ENCODE assay signal across 13 mouse cellular contexts in genomic region chr9:5298329-5299131, GRCm38 (mm10). TPM values are rescaled to one million over a fixed set of nuclear protein-coding genes. Genes with fewer than 3 reads are reported as not detected.
DNase-seq lines count a peak whose midpoint lies in the region; ATAC-seq and TF ChIP-seq lines count a peak whose summit lies in the region.
"Had no signal": no experiment of that assay in that cellular context is flagged by ENCODE, and none has a peak within 500 bp of the region (broad histone marks: within the 10 kb centered on the region; RNA-seq: fewer than 3 reads in every experiment).

Casp1 (plus strand) TSS chr9:5298517.

- no peaks in the 10 kb centered on the region for H3K4me1 ChIP-seq in forebrain, postnatal 0 days (ENCODE audit: insufficient read depth)
- peaks cover 5% of the 10 kb centered on the region; the same call in 1 of the 2 replicates for H3K4me1 ChIP-seq in forebrain, embryonic 12.5 days
- H3K4me1 ChIP-seq in midbrain, postnatal 0 days (ENCODE audit: insufficient read depth, low read length): no peaks in the 10 kb centered on the region
- H3K4me1 ChIP-seq in midbrain, embryonic 15.5 days: no peaks in the 10 kb centered on the region
- H3K4me1 ChIP-seq in embryonic facial prominence, embryonic 10.5 days: no peaks in the 10 kb centered on the region
- H3K4me1 ChIP-seq: liver, embryonic 13.5 days had no signal

- no peaks in the 10 kb centered on the region for H3K27me3 ChIP-seq in forebrain, postnatal 0 days (ENCODE audit: insufficient read depth, low read length)
- no peaks in the 10 kb centered on the region for H3K27me3 ChIP-seq in forebrain, embryonic 12.5 days
- H3K27me3 ChIP-seq in midbrain, postnatal 0 days (ENCODE audit: insufficient read depth, low read length): no peaks in the 10 kb centered on the region
- H3K27me3 ChIP-seq in midbrain, embryonic 15.5 days (replicated peaks): no peaks in the 10 kb centered on the region
- no peaks in the 10 kb centered on the region for H3K27me3 ChIP-seq in embryonic facial prominence, embryonic 10.5 days (replicated peaks; ENCODE audit: low read depth, poor library complexity, severe bottlenecking)
- H3K27me3 ChIP-seq: liver, embryonic 13.5 days had no signal

- H3K4me3 ChIP-seq in forebrain, postnatal 0 days (ENCODE audit: low read depth, low read length): no peak within 1 kb of the TSS
- H3K4me3 ChIP-seq in forebrain, embryonic 12.5 days (replicated peaks): no peak within 1 kb of the TSS
- no peak within 1 kb of the TSS for H3K4me3 ChIP-seq in midbrain, postnatal 0 days (ENCODE audit: low read depth, low read length)
- no peak within 1 kb of the TSS for H3K4me3 ChIP-seq in midbrain, embryonic 15.5 days
- no peak within 1 kb of the TSS for H3K4me3 ChIP-seq in embryonic facial prominence, embryonic 10.5 days
- H3K4me3 ChIP-seq: liver, embryonic 13.5 days had no signal

- no peak within 1 kb of the TSS for H3K27ac ChIP-seq in forebrain, postnatal 0 days (ENCODE audit: low read depth, low read length)
- no peak within 1 kb of the TSS for H3K27ac ChIP-seq in forebrain, embryonic 12.5 days
- no peak within 1 kb of the TSS for H3K27ac ChIP-seq in midbrain, postnatal 0 days (ENCODE audit: low read depth, low read length)
- H3K27ac ChIP-seq in midbrain, embryonic 15.5 days: no peak within 1 kb of the TSS
- no peak within 1 kb of the TSS for H3K27ac ChIP-seq in embryonic facial prominence, embryonic 10.5 days (replicated peaks)
- H3K27ac ChIP-seq: liver, embryonic 13.5 days had no signal

- no peaks in the 10 kb centered on the region for H3K36me3 ChIP-seq in forebrain, postnatal 0 days (ENCODE audit: insufficient read depth)
- H3K36me3 ChIP-seq in forebrain, embryonic 12.5 days (replicated peaks): no peaks in the 10 kb centered on the region
- H3K36me3 ChIP-seq in midbrain, postnatal 0 days (ENCODE audit: insufficient read depth, low read length): no peaks in the 10 kb centered on the region
- no peaks in the 10 kb centered on the region for H3K36me3 ChIP-seq in midbrain, embryonic 15.5 days (replicated peaks)
- H3K36me3 ChIP-seq in embryonic facial prominence, embryonic 10.5 days (replicated peaks): no peaks in the 10 kb centered on the region
- H3K36me3 ChIP-seq: liver, embryonic 13.5 days had no signal

- peak; percentile 3 for DNase-seq in forebrain, postnatal 0 days
- DNase-seq in midbrain, postnatal 0 days (ENCODE audit: low spot score): peak; percentile 2
- no peak for DNase-seq in large intestine, adult 2 months (ENCODE audit: low read depth, low spot score)
- no peak for DNase-seq in right cerebral cortex, postnatal 36 days (ENCODE audit: low spot score in 2 of 2)
- DNase-seq in thymus, postnatal 36 days: no peak
- no peak for DNase-seq in embryonic facial prominence, embryonic 10.5 days (ENCODE audit: low spot score)
- DNase-seq: cerebellum, postnatal 14 days; layer of hippocampus, adult 9-11 months; liver, embryonic 13.5 days; right cerebral cortex, postnatal 4 days had no signal

- no peak within 1 kb of the TSS for H3K4me2 ChIP-seq in forebrain, postnatal 0 days (ENCODE audit: low read depth)
- no peak within 1 kb of the TSS for H3K4me2 ChIP-seq in forebrain, embryonic 12.5 days
- no peak within 1 kb of the TSS for H3K4me2 ChIP-seq in midbrain, postnatal 0 days (ENCODE audit: low read depth, low read length, poor library complexity, severe bottlenecking)
- no peak within 1 kb of the TSS for H3K4me2 ChIP-seq in midbrain, embryonic 15.5 days
- H3K4me2 ChIP-seq: liver, embryonic 13.5 days had no signal

- no peaks in the 10 kb centered on the region for H3K9me3 ChIP-seq in forebrain, postnatal 0 days (ENCODE audit: low read length)
- no peaks in the 10 kb centered on the region for H3K9me3 ChIP-seq in forebrain, embryonic 12.5 days
- no peaks in the 10 kb centered on the region for H3K9me3 ChIP-seq in midbrain, postnatal 0 days (ENCODE audit: low read length)
- no peaks in the 10 kb centered on the region for H3K9me3 ChIP-seq in midbrain, embryonic 15.5 days
- no peaks in the 10 kb centered on the region for H3K9me3 ChIP-seq in embryonic facial prominence, embryonic 10.5 days
- H3K9me3 ChIP-seq: liver, embryonic 13.5 days had no signal

- no peak for TF ChIP-seq CTCF in forebrain, postnatal 0 days (IDR thresholded peaks at IDR 0.05; ENCODE audit: low read depth)
- TF ChIP-seq CTCF in midbrain, postnatal 0 days (IDR thresholded peaks at IDR 0.05): no peak

- WGBS in forebrain, postnatal 0 days: 29% methylated on average over 11 of the region's 11 CpGs
- 39% methylated on average over 11 of the region's 11 CpGs for WGBS in forebrain, embryonic 12.5 days
- WGBS in midbrain, postnatal 0 days: 71% methylated on average over 11 of the region's 11 CpGs
- WGBS in midbrain, embryonic 15.5 days: 64% methylated on average over 11 of the region's 11 CpGs
- 26% methylated on average over 11 of the region's 11 CpGs for WGBS in large intestine, adult 2 months
- 76% methylated on average over 11 of the region's 11 CpGs for WGBS in embryonic facial prominence, embryonic 10.5 days

- no peak for ATAC-seq in forebrain, postnatal 0 days
- no peak for ATAC-seq in forebrain, embryonic 12.5 days (ENCODE audit: low FRiP score)
- ATAC-seq in midbrain, postnatal 0 days (ENCODE audit: low FRiP score): no peak
- ATAC-seq in midbrain, embryonic 15.5 days (replicated peaks): no peak
- ATAC-seq: hindbrain, embryonic 16.5 days had no signal

- no peak within 1 kb of the TSS for H3K9ac ChIP-seq in forebrain, postnatal 0 days
- no peak within 1 kb of the TSS for H3K9ac ChIP-seq in forebrain, embryonic 12.5 days
- H3K9ac ChIP-seq in midbrain, postnatal 0 days (replicated peaks; ENCODE audit: low read length, poor library complexity, severe bottlenecking): no peak within 1 kb of the TSS
- H3K9ac ChIP-seq in midbrain, embryonic 15.5 days: no peak within 1 kb of the TSS
- H3K9ac ChIP-seq: liver, embryonic 13.5 days had no signal

RNA-seq across cellular contexts. Expression of gene Casp1, which starts in this region (rescaled TPM):
- total RNA-seq in forebrain, postnatal 0 days (2014; rRNA removed): 1.5 and 1.8 TPM in 2 replicates
- 1.7 TPM in 2 replicates for polyA plus RNA-seq in forebrain, postnatal 0 days (2015; fragmentation: Nextera tagmentation; extraction: Ambion mirVana)
- polyA plus RNA-seq in forebrain, embryonic 12.5 days (2016; fragmentation: Nextera tagmentation; extraction: Ambion mirVana): 0.22 and 0.54 TPM in 2 replicates
- total RNA-seq in midbrain, postnatal 0 days (2014; rRNA removed): 0.19 and 0.27 TPM in 2 replicates
- 1.1 and 1.2 TPM in 2 replicates for polyA plus RNA-seq in midbrain, postnatal 0 days (2015; fragmentation: Nextera tagmentation; extraction: Ambion mirVana)
- polyA plus RNA-seq in midbrain, embryonic 15.5 days (2015; fragmentation: Nextera tagmentation; extraction: Ambion mirVana): 0.76 and 0.82 TPM in 2 replicates
- polyA plus RNA-seq in large intestine, adult 2 months (2012; rRNA removed): 15.5 and 17.2 TPM in 2 replicates
- 0.35 and 0.39 TPM in 2 replicates for polyA plus RNA-seq in embryonic facial prominence, embryonic 10.5 days (2016; fragmentation: Nextera tagmentation; extraction: Ambion mirVana)

Comparison
In these comparisons a context has a peak if more than half of its experiments do, and no peak if none do; other contexts are left out.
1. DNase-seq: peak in forebrain, postnatal 0 days (single experiment) and midbrain, postnatal 0 days (single experiment); none in large intestine, adult 2 months (single experiment), right cerebral cortex, postnatal 36 days (0 of 2), thymus, postnatal 36 days (0 of 2) and embryonic facial prominence, embryonic 10.5 days (single experiment).